Mouse (Mus musculus) urinary bladder, adult 18-20 months (tissue): Measurements from ENCODE around the gene Phf13.

ENCODE experiments used
- DNase-seq, 2 experiments: peaks; one replicate each; pipeline ENCODE4 v3.0.0; 2022; ENCODE audit warnings: low spot score in 2 of 2, mixed read lengths in 2 of 2

Phf13 gene

GRCm38 (mm10) chr4:151993035-151993434 lies 3.0 kb downstream of the Phf13 start:
- DNase-seq, result no peak

- DNase-seq, result no peak
Observed at GRCm38 (mm10) chr4:151992091-151992490, 4.0 kb downstream of the Phf13 start.

- no peak for DNase-seq
Observed at GRCm38 (mm10) chr4:151989110-151989488, 7.0 kb downstream of the Phf13 start.

- peak; percentile 74 to 85 for DNase-seq
Observed at GRCm38 (mm10) chr4:151988342-151989109, 7.5 kb downstream of the Phf13 start, which contains the start of gene Thap3. TSS of gene Thap3 (minus strand) at chr4:151988997.

DNA sequence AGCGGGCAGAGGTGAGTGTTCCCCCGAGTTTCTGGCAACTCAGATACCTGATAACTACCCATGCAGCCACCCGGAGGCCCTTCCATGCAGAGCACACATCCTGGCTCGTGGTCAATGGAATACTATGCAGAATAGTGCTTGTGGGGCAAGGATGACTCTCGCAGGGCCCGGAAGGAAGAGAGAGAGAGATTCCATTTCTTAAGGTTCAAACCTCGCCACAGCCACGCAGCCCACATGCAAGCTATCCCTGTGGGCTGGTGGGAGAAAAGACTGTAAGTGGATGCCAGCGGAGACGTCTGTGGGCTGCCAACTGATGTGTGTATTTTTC lies 8.1 kb downstream of the Phf13 start:
- DNase-seq, result no peak

GRCm38 (mm10) chr4:151986650-151987049 lies 9.4 kb downstream of the Phf13 start:
- DNase-seq, result no peak

DNA sequence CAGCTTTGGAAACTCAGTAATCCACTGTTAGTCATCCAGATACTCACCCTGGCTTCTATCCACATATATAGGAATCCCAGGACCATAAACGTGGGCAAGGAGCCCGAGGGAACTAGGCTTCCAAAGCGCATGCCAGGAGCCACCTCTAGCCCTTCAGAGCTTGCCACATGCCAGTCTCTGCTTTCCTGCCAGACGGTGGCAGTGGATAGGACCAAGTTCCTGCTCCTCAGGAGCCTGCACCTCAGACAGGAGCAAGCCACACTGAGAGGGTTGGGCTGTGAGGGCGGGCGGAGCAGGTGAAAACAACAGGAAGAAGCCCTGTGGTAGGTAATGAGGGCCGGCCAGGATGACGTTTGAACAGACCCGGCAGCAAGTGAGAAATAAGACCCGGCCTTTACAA lies 10.2 kb downstream of the Phf13 start:
- DNase-seq, result no peak

- DNase-seq, result no peak
Observed at GRCm38 (mm10) chr4:151983560-151983959, 12.5 kb downstream of the Phf13 start.

GRCm38 (mm10) chr4:151983043-151983442 lies 13.0 kb downstream of the Phf13 start:
- DNase-seq, result no peak

DNA sequence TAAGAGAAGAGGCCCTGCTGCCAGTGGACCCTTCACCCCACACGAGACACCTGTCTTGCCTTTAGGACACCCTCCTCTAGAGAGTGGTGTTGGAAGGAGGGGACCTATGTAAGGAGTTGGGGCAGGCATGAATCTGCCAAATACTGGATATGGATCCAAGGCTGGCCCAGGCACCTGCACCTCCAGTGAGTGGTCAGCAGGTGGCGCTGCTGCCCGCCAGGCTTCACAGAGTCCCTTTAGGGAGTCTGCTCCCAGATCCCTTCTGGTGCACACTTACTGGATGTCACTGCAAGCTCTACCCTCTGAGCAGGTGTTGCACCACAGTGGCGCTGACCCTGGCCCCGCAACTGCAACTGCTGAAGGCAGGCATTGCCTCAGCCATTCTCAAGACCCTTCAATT lies 14.7 kb downstream of the Phf13 start:
- peak; percentile 60 to 70 for DNase-seq

DNA sequence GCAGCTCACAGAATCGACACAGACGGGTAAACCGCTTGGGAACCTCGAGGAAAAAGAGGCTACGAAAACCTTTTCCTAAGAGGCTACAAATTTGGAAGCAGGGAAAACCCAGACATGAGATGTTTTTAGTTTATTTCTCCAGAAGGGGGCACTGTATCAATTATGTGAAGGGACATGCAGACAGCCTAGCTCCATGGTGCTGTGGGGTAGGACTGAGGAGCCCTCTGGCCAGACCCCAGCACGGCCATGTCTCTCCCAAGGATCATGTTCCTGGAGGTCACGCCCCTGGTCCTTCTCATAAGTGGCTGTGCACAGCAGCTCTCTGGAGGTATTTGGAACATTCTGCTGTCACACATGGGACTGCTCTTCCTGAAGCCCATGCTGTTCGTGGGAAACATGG lies 15.4 kb downstream of the Phf13 start:
- no peak for DNase-seq

DNA sequence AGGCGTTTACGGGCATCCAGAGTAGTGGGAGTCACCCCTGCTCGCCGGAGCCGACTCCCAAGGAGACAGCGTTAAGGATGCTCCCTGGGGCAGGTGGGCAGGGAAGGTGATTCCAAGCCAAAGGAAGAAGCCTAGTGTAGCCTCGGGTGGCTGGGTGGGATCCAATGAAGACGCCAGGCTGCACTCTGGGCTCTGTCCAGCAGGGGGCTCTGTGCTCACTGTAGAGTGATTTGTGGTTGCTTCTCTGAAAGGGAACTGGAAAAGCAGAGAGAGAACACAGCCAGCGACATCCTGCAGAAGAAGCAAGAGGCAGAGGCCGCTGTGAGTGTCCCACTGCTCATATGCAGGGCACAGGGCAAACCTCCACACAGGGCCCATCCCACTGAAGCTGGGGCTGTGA lies 18.3 kb downstream of the Phf13 start:
- DNase-seq, result peak; percentile 51 to 79

DNA sequence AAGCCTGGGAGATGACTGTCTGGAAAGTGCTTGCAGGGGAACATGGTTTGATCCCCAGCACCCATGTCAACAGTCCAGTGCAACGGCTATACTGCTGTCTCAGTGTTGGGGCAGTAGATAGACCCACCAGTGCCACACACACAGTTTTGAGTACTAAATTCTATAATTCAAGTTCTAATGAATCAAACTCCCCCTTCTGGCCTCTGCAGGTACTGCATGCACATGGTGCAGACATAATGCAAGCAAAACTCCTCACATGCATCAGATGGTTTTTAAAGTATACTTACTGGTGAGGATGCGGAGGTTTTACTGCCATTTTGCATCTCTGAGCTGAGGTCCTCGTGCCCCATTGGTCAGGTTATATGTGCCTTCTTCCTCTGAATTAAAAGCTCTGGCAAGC lies 20.6 kb downstream of the Phf13 start:
- no peak for DNase-seq

- DNase-seq, result no peak
Observed at GRCm38 (mm10) chr4:151972221-151972967, 23.7 kb downstream of the Phf13 start.

- DNase-seq, result no peak
Observed at GRCm38 (mm10) chr4:151968204-151968921, 27.7 kb downstream of the Phf13 start.

GRCm38 (mm10) chr4:151962817-151963216 lies 33.2 kb downstream of the Phf13 start:
- no peak for DNase-seq

DNA sequence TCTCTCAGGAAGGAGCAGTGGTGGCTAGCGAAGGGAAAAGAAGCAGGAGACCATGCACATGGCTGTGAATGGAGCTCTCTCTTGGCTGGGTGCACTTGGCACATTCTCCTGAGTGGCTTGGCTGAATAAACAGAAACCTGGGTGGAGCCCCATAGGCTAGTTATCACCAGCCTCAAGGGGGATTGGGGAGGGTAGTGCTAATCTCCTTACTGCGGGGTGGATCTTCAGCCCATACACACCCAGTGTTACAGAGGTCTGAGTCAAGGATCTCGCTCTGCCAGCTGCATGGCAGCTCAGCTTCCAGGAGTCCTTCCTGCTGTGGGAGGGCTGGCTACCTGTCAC lies 35.6 kb downstream of the Phf13 start:
- no peak for DNase-seq

DNA sequence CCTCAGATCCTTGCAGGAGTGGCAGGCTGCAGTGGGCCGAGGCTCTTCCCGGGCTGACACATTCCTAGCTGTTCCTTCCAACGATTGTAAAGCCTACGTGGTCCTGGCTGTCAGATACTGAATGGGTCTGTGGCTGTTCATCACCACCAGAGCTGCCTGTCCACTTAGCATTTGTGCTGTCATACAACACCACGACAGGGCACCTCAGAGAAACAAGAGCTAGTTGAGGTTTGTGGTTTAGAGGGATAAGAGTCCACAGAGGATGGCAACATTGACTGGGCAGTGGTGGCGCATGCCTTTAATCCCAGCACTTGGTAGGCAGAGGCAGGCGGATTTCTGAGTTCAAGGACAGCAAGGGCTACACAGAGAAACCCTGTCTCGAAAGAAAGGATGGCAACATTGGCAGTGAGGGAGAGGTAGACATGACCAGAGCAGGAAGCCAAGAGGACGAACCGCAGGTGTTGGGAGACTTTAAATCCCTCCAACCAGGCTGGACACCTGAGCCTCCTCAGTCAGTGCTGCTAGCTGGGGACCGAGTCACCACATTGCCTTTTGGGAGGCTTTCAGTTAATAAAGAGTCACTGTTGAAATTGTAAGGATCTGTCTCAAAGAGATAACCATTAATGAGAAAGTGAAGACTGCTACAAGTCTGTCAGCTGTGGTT lies 36.1 kb downstream of the Phf13 start:
- DNase-seq, result no peak

DNA sequence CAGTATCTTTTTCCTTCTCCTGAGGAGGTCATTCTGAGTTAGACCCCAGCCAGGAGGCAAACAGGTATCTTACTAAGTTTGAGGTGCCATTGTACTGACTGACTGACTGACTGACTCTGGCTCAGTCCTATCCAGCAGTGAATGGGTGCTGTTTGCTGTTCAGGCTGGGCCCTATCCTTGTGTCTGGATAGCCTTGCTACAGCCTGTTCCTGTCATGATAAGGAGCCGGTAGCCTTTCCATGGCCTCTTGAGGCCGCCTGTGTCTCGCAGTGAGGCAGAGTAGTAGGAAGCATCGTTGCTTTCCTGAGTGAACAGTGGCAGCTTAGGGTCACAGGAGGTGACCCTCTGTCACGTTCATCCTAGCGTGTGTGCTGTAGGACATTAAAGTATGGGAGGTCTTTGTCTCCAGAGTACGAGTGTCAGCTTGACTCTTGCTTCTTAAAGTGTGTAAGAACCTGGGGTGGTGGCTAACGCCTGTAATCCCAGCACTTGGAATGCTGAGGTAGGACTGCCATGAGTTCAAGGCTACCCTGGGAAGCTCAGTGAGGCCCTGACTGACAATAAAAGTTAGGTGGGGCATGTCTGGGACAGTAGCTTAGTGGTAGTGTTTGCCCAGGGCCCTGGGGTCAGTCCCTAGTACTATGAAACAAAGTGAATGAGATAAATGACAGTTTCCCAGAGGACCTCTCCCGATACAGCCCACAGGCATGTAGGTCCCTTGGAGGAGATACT lies 38.3 kb downstream of the Phf13 start:
- no peak for DNase-seq

- no peak for DNase-seq
Observed at GRCm38 (mm10) chr4:151955791-151956190, 40.3 kb downstream of the Phf13 start.

DNA sequence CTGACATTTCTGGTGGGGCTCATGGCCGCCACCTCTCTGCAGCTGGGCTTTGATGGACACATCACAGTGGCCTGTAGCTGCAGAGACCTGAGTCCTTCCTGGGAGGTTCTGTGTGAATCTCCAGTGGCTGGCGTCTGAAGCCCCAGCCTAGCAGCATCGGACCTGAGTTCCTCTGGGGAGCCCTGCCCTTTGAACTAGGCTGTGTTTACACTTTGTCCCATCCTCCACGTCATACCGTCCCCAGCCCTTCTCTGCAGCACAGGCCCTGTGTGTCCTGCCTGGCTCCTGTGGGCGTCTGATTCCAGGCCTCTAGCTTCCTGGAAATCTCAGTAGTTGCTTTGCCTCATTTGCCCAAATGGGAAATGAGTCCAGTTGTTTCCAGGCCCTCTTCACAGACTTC lies 42.8 kb downstream of the Phf13 start:
- no peak for DNase-seq
